Mouse (Mus musculus) olfactory bulb, adult 2 months (tissue): ENCODE measurements around the gene Tpcn2. TPM values are rescaled to one million over a fixed set of nuclear protein-coding genes. Genes with fewer than 3 reads are reported as not detected.

Experiments
- H3K27ac ChIP-seq: fragments of 200-500 bp; 2 replicates; pipeline ENCODE4 v1.5.1; 2012; ENCODE audit warnings: low read depth, low read length; ENCODE audit not compliant: insufficient read depth
- H3K4me1 ChIP-seq: fragments of 200-500 bp; 2 replicates; pipeline ENCODE4 v1.6.1; 2012; ENCODE audit warnings: low read length; ENCODE audit not compliant: control insufficient read depth, insufficient read depth
- H3K4me3 ChIP-seq: fragments of 200-500 bp; 2 replicates; pipeline ENCODE4 v1.5.1; 2012; ENCODE audit warnings: mild to moderate bottlenecking, low read depth, low read length, moderate library complexity; ENCODE audit not compliant: insufficient read depth
- CTCF ChIP-seq: fragments of 200-500 bp; IDR thresholded peaks from 2 replicates; pipeline ENCODE4 v1.5.1; 2012; ENCODE audit warnings: low read depth, mild to moderate bottlenecking, low read length, moderate library complexity; ENCODE audit not compliant: insufficient read depth
- POLR2A ChIP-seq: fragments of 200-500 bp; IDR thresholded peaks from 2 replicates; pipeline ENCODE4 v1.6.1; 2012; ENCODE audit warnings: mild to moderate bottlenecking, low read depth, low read length, moderate library complexity; ENCODE audit not compliant: insufficient read depth
- WGBS: fragments of 180-500 bp; shearing (Covaris S2); methylation state at CpG from one replicate; pipeline ENCODE4 v1.1.7; 2018; 5-methylcytosine and 5-hydroxymethylcytosine counted together
- polyA plus RNA-seq: library from polyadenylated mRNA; stranded (reverse); fragments of >200 nt; gene quantifications from 2 replicates; pipeline ENCODE4 v1.2.4, GENCODE M21; 2012; ENCODE audit warnings: low replicate concordance; ENCODE audit not compliant: missing spikeins, insufficient read depth, insufficient read length

The Tpcn2 gene
- polyA plus RNA-seq, 1 experiment = not detected

DNA sequence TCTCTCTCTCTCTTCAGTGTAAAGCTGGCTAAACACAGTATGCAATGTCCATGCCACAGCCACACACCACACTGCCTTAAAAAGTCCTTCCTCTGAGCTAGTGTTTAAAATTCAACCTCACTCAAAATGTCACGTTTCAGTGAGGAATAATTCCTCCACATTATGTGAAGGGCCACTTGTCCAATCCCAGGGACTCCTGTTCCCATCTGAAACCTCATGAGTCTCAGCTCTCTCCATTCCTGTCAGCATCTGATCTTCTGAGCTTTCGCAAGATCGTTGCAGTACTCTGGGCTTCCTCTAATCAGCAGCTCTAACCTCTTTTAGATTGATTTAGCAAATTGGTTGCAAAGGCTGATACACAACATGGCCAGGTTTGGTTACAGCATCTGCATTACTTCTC, 144.2 kb downstream of the Tpcn2 start:
- Histone ChIP-seq H3K4me3 (no peak overlapping the region), H3K4me1 (no peaks in the 10 kb centered on the region), H3K27ac (no peak overlapping the region)
- TF ChIP-seq POLR2A (no peak), CTCF (no peak)
- WGBS = 92% methylated on average over 3 of the region's 3 CpGs

- Histone ChIP-seq H3K27ac (no peak overlapping the region), H3K4me3 (no peak overlapping the region), H3K4me1 (no peaks in the 10 kb centered on the region)
- no peak for TF ChIP-seq CTCF
- WGBS = 72% methylated on average over 1 of the region's 1 CpGs
Measured at GRCm38 (mm10) chr7:145139100-145139499, 144.7 kb downstream of the Tpcn2 start.

GRCm38 (mm10) chr7:145137871-145138270, 145.9 kb downstream of the Tpcn2 start:
- H3K4me1 ChIP-seq = no peaks in the 10 kb centered on the region
- 92% methylated on average over 1 of the region's 1 CpGs for WGBS
- no peak overlapping the region for H3K4me3 ChIP-seq
- TF ChIP-seq POLR2A = no peak
- TF ChIP-seq CTCF = no peak
- no peak overlapping the region for H3K27ac ChIP-seq

DNA sequence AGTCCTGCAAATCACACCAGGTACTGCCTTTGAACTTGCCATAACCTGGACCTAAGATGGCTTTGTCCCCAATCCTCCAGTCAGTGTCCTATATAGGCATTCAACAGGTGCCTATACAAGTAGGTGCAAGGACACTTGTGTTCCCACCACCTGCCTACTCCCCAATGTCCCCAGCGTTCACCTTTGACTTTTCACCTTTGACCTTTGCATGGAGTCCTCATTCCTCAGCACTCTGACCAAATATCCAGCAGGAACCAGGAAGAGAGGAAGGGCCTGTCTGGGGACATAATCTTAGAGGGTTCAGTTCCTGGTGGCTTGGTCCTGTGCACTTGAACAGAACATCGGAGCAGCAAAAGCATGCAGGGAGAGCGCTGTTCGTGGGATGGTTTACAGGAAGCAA, 147.0 kb downstream of the Tpcn2 start:
- no peak for TF ChIP-seq CTCF
- TF ChIP-seq POLR2A = no peak

More for the DNA sequence above, 147.0 kb downstream of the Tpcn2 start:
- Histone ChIP-seq H3K4me3 (no peak overlapping the region), H3K27ac (no peak overlapping the region), H3K4me1 (no peaks in the 10 kb centered on the region)
- 92% methylated on average over 4 of the region's 4 CpGs for WGBS

Other genes starting within 250 kb of the Tpcn2 start
- gene 1810010D01Rik, start 75.9 kb downstream of the Tpcn2 start, polyA plus RNA-seq = not detected in 2 replicates
- gene Mrgprf, start 16.8 kb upstream of the Tpcn2 start, polyA plus RNA-seq = not detected in 2 replicates
- not detected in 2 replicates for gene Mrgprd, start 30.8 kb upstream of the Tpcn2 start, polyA plus RNA-seq